Mouse (Mus musculus): Measurements from ENCODE around the gene AI481877.

Gene AI481877

GRCm38 (mm10) chr4:59125053-59125452 is 13.7 kb downstream of the AI481877 start:
- DNase-seq (ENCODE audit: low read depth) = no peak

- DNase-seq (ENCODE audit: low read depth) = peak; percentile 10
Measured at GRCm38 (mm10) chr4:59123557-59123956, 15.2 kb downstream of the AI481877 start.

GRCm38 (mm10) chr4:59117644-59118495 is 20.9 kb downstream of the AI481877 start:
- DNase-seq (ENCODE audit: low read depth) = no peak

- no peak for DNase-seq (ENCODE audit: low read depth)
Measured at GRCm38 (mm10) chr4:59108721-59109120, 30.1 kb downstream of the AI481877 start.

- no peak for DNase-seq (ENCODE audit: low read depth)
Measured at GRCm38 (mm10) chr4:59107886-59108285, 30.9 kb downstream of the AI481877 start.

GRCm38 (mm10) chr4:59106661-59107060 is 32.1 kb downstream of the AI481877 start:
- no peak for DNase-seq (ENCODE audit: low read depth)

- DNase-seq (ENCODE audit: low read depth) = no peak
Measured at GRCm38 (mm10) chr4:59104166-59104565, 34.6 kb downstream of the AI481877 start.

GRCm38 (mm10) chr4:59096393-59096792 is 42.4 kb downstream of the AI481877 start:
- peak; percentile 82 for DNase-seq (ENCODE audit: low read depth)

- DNase-seq (ENCODE audit: low read depth) = no peak
Measured at GRCm38 (mm10) chr4:59089391-59089790, 49.4 kb downstream of the AI481877 start.

GRCm38 (mm10) chr4:59083430-59083829 is 55.4 kb downstream of the AI481877 start:
- no peak for DNase-seq (ENCODE audit: low read depth)

GRCm38 (mm10) chr4:59069276-59069675 is 69.5 kb downstream of the AI481877 start:
- DNase-seq (ENCODE audit: low read depth) = no peak

- DNase-seq (ENCODE audit: low read depth) = no peak
Measured at GRCm38 (mm10) chr4:59062526-59062925, 76.3 kb downstream of the AI481877 start.

- no peak for DNase-seq (ENCODE audit: low read depth)
Measured at GRCm38 (mm10) chr4:59057929-59058328, 80.9 kb downstream of the AI481877 start.

- no peak for DNase-seq (ENCODE audit: low read depth)
Measured at GRCm38 (mm10) chr4:59051081-59051480, 87.7 kb downstream of the AI481877 start.

- no peak for DNase-seq (ENCODE audit: low read depth)
Measured at GRCm38 (mm10) chr4:59047222-59047621, 91.6 kb downstream of the AI481877 start.

- DNase-seq (ENCODE audit: low read depth) = no peak
Measured at GRCm38 (mm10) chr4:59043891-59044290, 94.9 kb downstream of the AI481877 start.

GRCm38 (mm10) chr4:59043074-59043473 is 95.7 kb downstream of the AI481877 start:
- DNase-seq (ENCODE audit: low read depth) = no peak

GRCm38 (mm10) chr4:59040397-59041287 is 98.1 kb downstream of the AI481877 start:
- no peak for DNase-seq (ENCODE audit: low read depth)

GRCm38 (mm10) chr4:59037525-59037924 is 101.3 kb downstream of the AI481877 start:
- no peak for DNase-seq (ENCODE audit: low read depth)

GRCm38 (mm10) chr4:59036490-59037127 is 102.2 kb downstream of the AI481877 start:
- DNase-seq (ENCODE audit: low read depth) = peak; percentile 86

- DNase-seq (ENCODE audit: low read depth) = no peak
Measured at GRCm38 (mm10) chr4:59035786-59036350, 102.9 kb downstream of the AI481877 start.

All from naive thymus-derived CD4-positive, alpha-beta T cell, adult 2 months (primary cell).